In genomic region chr7:19603055-19603454, GRCm38 (mm10) we compare ENCODE assay signal across 10 mouse cellular contexts. TPM values are rescaled to one million over a fixed set of nuclear protein-coding genes. Genes with fewer than 3 reads are reported as not detected.
DNase-seq lines count a peak whose midpoint lies in the region; ATAC-seq lines count a peak whose summit lies in the region.
"Had no signal": no experiment of that assay in that cellular context is flagged by ENCODE, and none has a peak within 500 bp of the region (broad histone marks: within the 10 kb centered on the region; RNA-seq: fewer than 3 reads in every experiment).

No protein-coding gene starts in this region.

- H3K27ac ChIP-seq in heart, embryonic 14.5 days (replicated peaks in 1 of 2; ENCODE audit: control insufficient read depth in 1 of 2, insufficient read depth in 1 of 2, low read depth in 2 of 2, low read length in 2 of 2): no peak overlapping the region
- no peak overlapping the region for H3K27ac ChIP-seq in hindbrain, embryonic 15.5 days (replicated peaks)
- H3K27ac ChIP-seq in midbrain, embryonic 15.5 days: no peak overlapping the region

- peak overlapping the region; percentile 95 for H3K9ac ChIP-seq in heart, embryonic 14.5 days (ENCODE audit: low read length)
- peak overlapping the region; percentile 98; the same call in 1 of the 2 replicates for H3K9ac ChIP-seq in hindbrain, embryonic 15.5 days
- H3K9ac ChIP-seq in midbrain, embryonic 15.5 days: no peak overlapping the region

- H3K4me3 ChIP-seq in heart, embryonic 14.5 days (ENCODE audit: control insufficient read depth in 1 of 2, insufficient read depth in 1 of 2, low read depth in 1 of 2, low read length in 2 of 2): peak overlapping the region in 1 of 2 experiments; percentile 93; a peak in 2 of 4 replicates
- peak overlapping the region; percentile 96 for H3K4me3 ChIP-seq in hindbrain, embryonic 15.5 days
- peak overlapping the region; percentile 100 for H3K4me3 ChIP-seq in midbrain, embryonic 15.5 days

- no peak for ATAC-seq in heart, embryonic 14.5 days (ENCODE audit: insufficient number of reproducible peaks, insufficient read depth, low FRiP score, low read depth)
- ATAC-seq in hindbrain, embryonic 15.5 days (ENCODE audit: low FRiP score, low read depth): no peak
- no peak for ATAC-seq in midbrain, embryonic 15.5 days (replicated peaks)

- no peaks in the 10 kb centered on the region for H3K9me3 ChIP-seq in heart, embryonic 14.5 days (ENCODE audit: control insufficient read depth, low read length)
- H3K9me3 ChIP-seq in hindbrain, embryonic 15.5 days: no peaks in the 10 kb centered on the region
- H3K9me3 ChIP-seq in midbrain, embryonic 15.5 days: no peaks in the 10 kb centered on the region

- H3K4me1 ChIP-seq in heart, embryonic 14.5 days (ENCODE audit: control insufficient read depth in 2 of 2, insufficient read depth in 2 of 2, low read length in 2 of 2): peaks cover 6 to 21% of the 10 kb centered on the region in 2 experiments
- peaks cover 45% of the 10 kb centered on the region for H3K4me1 ChIP-seq in hindbrain, embryonic 15.5 days (replicated peaks)
- peaks cover 35% of the 10 kb centered on the region for H3K4me1 ChIP-seq in midbrain, embryonic 15.5 days

- peak overlapping the region; percentile 94 for H3K4me2 ChIP-seq in heart, embryonic 14.5 days (ENCODE audit: low read length)
- H3K4me2 ChIP-seq in hindbrain, embryonic 15.5 days: peak overlapping the region; percentile 88
- peak overlapping the region; percentile 93 for H3K4me2 ChIP-seq in midbrain, embryonic 15.5 days

- no peak for DNase-seq in heart, postnatal 25 days (ENCODE audit: low spot score)
- DNase-seq in R1 (ENCODE audit: low read depth, low spot score): peak; percentile 71
- no peak for DNase-seq in gastrocnemius, postnatal 36 days
- no peak for DNase-seq in cerebellum, adult 11-12 months
- no peak for DNase-seq in cerebellum, adult 9-10 months
- DNase-seq: cerebellum, adult 11 months; layer of hippocampus, postnatal 36 days had no signal

- H3K27me3 ChIP-seq in heart, embryonic 14.5 days (ENCODE audit: control insufficient read depth, insufficient read depth, low read length): no peaks in the 10 kb centered on the region
- H3K27me3 ChIP-seq in hindbrain, embryonic 15.5 days: no peaks in the 10 kb centered on the region
- no peaks in the 10 kb centered on the region for H3K27me3 ChIP-seq in midbrain, embryonic 15.5 days (replicated peaks)

- intact Hi-C loops in heart, postnatal 25 days (cut with DNase I): no loop called here
- intact Hi-C loops in gastrocnemius, postnatal 36 days (cut with DNase I): no loop called here

- peaks cover 48% of the 10 kb centered on the region for H3K36me3 ChIP-seq in heart, embryonic 14.5 days (ENCODE audit: control insufficient read depth, insufficient read depth, low read length)
- H3K36me3 ChIP-seq in hindbrain, embryonic 15.5 days: peaks cover 11% of the 10 kb centered on the region
- peaks cover 7% of the 10 kb centered on the region; the same call in 1 of the 2 replicates for H3K36me3 ChIP-seq in midbrain, embryonic 15.5 days (replicated peaks)

- WGBS in heart, embryonic 14.5 days: 68% methylated on average over 12 of the region's 12 CpGs
- 81% methylated on average over 12 of the region's 12 CpGs for WGBS in hindbrain, embryonic 15.5 days
- 84% methylated on average over 12 of the region's 12 CpGs for WGBS in midbrain, embryonic 15.5 days

RNA-seq across cellular contexts. Expression of gene Clasrp, which starts 1.2 kb away (rescaled TPM):
- 26.6 and 29.2 TPM in 2 replicates for polyA plus RNA-seq in heart, embryonic 14.5 days (2014; fragmentation: Nextera tagmentation; extraction: Ambion mirVana)
- total RNA-seq in heart, postnatal 25 days (2021): 10 to 100 TPM; 14.5 to 20.5 TPM
- polyA plus RNA-seq in hindbrain, embryonic 15.5 days (2015; fragmentation: Nextera tagmentation; extraction: Ambion mirVana): 56.0 and 60.7 TPM in 2 replicates
- polyA plus RNA-seq in midbrain, embryonic 15.5 days (2015; fragmentation: Nextera tagmentation; extraction: Ambion mirVana): 67.2 and 69.1 TPM in 2 replicates
- total RNA-seq in gastrocnemius, postnatal 36 days (2021): 10 to 100 TPM; 10.9 to 12.0 TPM

RNA-seq across cellular contexts. Expression of gene Gemin7, which starts 25.7 kb away (rescaled TPM):
- 140 and 144 TPM in 2 replicates for polyA plus RNA-seq in heart, embryonic 14.5 days (2014; fragmentation: Nextera tagmentation; extraction: Ambion mirVana)
- total RNA-seq in heart, postnatal 25 days (2021): 10 to 100 TPM; 44.6 to 45.6 TPM
- polyA plus RNA-seq in hindbrain, embryonic 15.5 days (2015; fragmentation: Nextera tagmentation; extraction: Ambion mirVana): 152 TPM in 2 replicates
- polyA plus RNA-seq in midbrain, embryonic 15.5 days (2015; fragmentation: Nextera tagmentation; extraction: Ambion mirVana): 142 and 155 TPM in 2 replicates
- 10 to 100 TPM; 59.1 to 65.1 TPM for total RNA-seq in gastrocnemius, postnatal 36 days (2021)

RNA-seq across cellular contexts. Expression of gene Zfp296, which starts 26.0 kb away (rescaled TPM):
- polyA plus RNA-seq in heart, embryonic 14.5 days (2014; fragmentation: Nextera tagmentation; extraction: Ambion mirVana): 0.13 and 0.38 TPM in 2 replicates
- under 1 TPM; 0.28 to 0.49 TPM for total RNA-seq in heart, postnatal 25 days (2021)
- polyA plus RNA-seq in hindbrain, embryonic 15.5 days (2015; fragmentation: Nextera tagmentation; extraction: Ambion mirVana): 0.19 and 0.47 TPM in 2 replicates
- 0.25 and 0.26 TPM in 2 replicates for polyA plus RNA-seq in midbrain, embryonic 15.5 days (2015; fragmentation: Nextera tagmentation; extraction: Ambion mirVana)
- total RNA-seq in gastrocnemius, postnatal 36 days (2021): under 1 TPM; 0.23 to 0.44 TPM

RNA-seq across cellular contexts. Expression of gene Relb, which starts 26.2 kb away (rescaled TPM):
- 4.8 and 6.1 TPM in 2 replicates for polyA plus RNA-seq in heart, embryonic 14.5 days (2014; fragmentation: Nextera tagmentation; extraction: Ambion mirVana)
- 1 to 10 TPM; 7.3 to 7.6 TPM for total RNA-seq in heart, postnatal 25 days (2021)
- polyA plus RNA-seq in hindbrain, embryonic 15.5 days (2015; fragmentation: Nextera tagmentation; extraction: Ambion mirVana): 7.0 and 7.2 TPM in 2 replicates
- 5.5 and 5.9 TPM in 2 replicates for polyA plus RNA-seq in midbrain, embryonic 15.5 days (2015; fragmentation: Nextera tagmentation; extraction: Ambion mirVana)
- 1 to 10 TPM; 5.1 to 6.0 TPM for total RNA-seq in gastrocnemius, postnatal 36 days (2021)

RNA-seq across cellular contexts. Expression of gene Ppp1r37, which starts 40.2 kb away (rescaled TPM):
- polyA plus RNA-seq in heart, embryonic 14.5 days (2014; fragmentation: Nextera tagmentation; extraction: Ambion mirVana): 2.9 and 5.3 TPM in 2 replicates
- total RNA-seq in heart, postnatal 25 days (2021): 10 to 100 TPM; 48.0 to 52.3 TPM
- polyA plus RNA-seq in hindbrain, embryonic 15.5 days (2015; fragmentation: Nextera tagmentation; extraction: Ambion mirVana): 42.5 and 46.6 TPM in 2 replicates
- polyA plus RNA-seq in midbrain, embryonic 15.5 days (2015; fragmentation: Nextera tagmentation; extraction: Ambion mirVana): 44.0 and 48.3 TPM in 2 replicates
- 10 to 100 TPM; 34.8 to 41.4 TPM for total RNA-seq in gastrocnemius, postnatal 36 days (2021)
